Mouse (Mus musculus) adrenal gland, adult 2 months (tissue): ENCODE results near the gene Sall1. TPM values are rescaled to one million over a fixed set of nuclear protein-coding genes. Genes with fewer than 3 reads are reported as not detected.

Experiments used
- DNase-seq: peaks from one replicate; pipeline ENCODE4 v3.0.0; 2021
- polyA plus RNA-seq: library from polyadenylated mRNA; depleted of rRNA; stranded (reverse); fragments of >200 nt; gene quantifications from 2 replicates; pipeline ENCODE4 v1.2.3, GENCODE M21; 2012
- total RNA-seq, 2 experiments: library from RNA; stranded (reverse); gene quantifications; 2 replicates each; pipeline ENCODE4 v1.2.3; 2021

Gene Sall1
- total and polyA plus RNA-seq, 3 experiments = 0.17 TPM; not detected in 2

- no peak for DNase-seq
Measured at GRCm38 (mm10) chr8:89038920-89039319, 5.0 kb downstream of the Sall1 start.

GRCm38 (mm10) chr8:89037536-89038236 lies 6.3 kb downstream of the Sall1 start:
- DNase-seq = no peak

- no peak for DNase-seq
Measured at GRCm38 (mm10) chr8:89032412-89032811, 11.6 kb downstream of the Sall1 start.

DNA sequence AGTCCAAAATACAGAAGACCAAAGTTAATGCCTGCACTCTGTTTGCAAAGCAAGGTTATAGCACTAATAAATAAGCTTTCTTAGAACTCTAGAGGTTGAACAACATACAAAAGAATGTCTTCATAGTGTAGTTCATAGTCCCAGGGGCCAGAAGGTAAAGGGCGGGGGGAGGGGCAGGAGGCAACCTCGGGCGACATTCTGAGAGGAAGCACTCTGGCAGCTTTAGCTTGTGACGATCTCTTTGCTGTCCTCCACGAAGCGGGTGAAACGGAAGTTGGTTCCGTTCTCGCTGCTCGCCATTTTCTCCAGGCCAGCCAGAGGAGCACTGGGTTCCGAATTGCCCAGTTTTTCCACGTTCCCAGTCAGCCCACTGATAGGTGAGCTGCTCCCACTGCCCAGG lies 15.8 kb downstream of the Sall1 start:
- no peak for DNase-seq

GRCm38 (mm10) chr8:89026139-89026520 lies 17.8 kb downstream of the Sall1 start:
- DNase-seq = no peak

DNA sequence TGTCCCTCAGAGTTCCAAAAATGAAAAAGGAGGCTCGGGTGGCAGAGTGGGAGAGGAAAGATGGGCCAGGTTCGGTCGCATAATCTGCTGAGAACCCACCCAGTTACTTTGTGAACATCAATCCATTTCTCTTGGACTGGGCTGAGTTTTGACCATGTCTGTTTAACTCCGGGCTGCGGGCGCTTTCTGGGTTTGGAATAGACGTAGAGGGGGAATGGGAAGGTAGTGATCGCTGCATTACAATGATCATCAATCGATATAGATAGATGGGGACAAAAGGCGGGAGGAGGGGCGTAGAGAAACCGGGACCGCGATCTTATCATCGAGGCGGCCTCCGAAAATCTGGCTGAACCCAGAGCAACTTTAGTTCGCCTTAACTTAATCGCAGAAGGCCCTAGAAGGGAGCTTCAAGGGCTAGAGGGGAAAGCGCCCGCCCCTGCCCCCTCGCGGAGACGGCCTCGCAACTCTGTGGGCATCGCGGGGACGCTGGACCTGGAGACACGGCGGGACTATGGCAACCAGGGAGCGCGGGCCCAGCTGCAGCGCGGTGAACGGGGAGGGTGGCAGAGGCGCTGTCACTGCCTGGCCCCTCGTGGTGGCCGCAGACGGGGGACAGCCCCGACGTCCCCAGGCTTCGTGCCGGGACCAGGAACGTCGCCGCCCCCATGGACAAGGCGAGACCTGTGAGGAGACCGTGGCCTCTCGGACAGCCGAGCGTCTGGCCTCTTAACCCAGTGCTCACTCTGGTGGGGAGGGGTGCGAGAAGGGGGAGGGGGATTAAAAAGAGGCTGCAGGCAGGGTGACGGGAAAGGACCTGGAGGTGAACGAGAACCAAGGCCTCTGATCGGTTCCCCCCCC lies 18.5 kb downstream of the Sall1 start:
- no peak for DNase-seq

DNA sequence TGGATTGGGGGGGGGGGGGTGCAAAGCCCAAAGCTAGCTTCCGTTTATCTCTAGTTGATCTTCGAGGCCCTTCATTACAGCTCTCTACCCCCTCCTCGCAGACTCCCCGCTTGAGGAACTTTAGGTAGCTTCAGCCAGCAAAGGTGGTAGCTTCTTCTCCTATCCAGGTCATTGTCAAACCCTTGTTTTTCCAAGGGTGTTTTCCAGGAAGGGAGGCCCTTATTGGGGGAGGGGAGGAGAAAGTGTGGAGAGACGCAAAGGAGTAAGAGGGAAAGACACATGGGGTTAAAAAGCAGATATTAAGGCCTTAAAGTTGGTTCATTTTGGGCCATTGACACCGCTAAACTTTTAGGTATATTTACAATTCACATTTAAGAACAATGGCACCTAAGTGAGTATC lies 19.2 kb downstream of the Sall1 start:
- DNase-seq = no peak

DNA sequence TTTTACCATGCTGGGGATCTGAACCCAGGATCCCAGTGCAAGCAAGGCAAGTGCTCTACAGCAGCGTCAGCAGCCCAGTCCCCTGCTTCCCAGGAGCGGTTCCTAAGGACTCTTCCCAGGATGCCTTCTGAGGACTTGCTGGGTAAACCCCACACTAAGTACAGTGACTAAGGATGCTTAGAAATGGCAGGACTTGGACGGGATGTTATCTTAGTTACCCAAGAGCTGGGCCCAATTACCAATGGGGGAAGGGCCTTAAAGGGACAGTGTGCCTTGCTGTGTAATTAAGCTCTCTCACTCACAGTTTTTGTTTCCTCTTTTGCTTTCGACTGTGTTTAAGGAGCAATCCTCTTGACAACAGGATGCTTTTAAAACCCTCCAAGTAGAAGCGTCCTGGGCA lies 22.8 kb downstream of the Sall1 start:
- no peak for DNase-seq

DNA sequence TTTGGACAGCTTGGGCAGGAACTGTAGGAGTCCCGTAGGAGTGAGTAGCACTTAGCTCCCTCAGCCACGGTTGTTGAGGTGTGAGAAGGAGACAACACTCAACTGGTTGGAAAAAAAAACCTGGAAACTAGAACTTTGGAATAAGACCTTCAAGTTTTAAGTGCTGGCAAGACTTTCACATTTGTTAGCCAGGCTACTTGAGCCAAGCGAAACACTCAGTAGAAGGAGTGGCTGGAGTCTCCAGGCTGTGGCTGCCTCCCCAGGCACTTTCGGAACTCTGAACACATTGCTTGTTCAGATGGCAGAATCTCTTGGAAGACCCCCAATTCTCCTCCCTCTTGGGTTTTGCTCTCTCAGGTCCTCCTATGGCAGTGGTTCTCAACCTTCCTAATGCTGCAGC lies 26.1 kb downstream of the Sall1 start:
- no peak for DNase-seq

DNA sequence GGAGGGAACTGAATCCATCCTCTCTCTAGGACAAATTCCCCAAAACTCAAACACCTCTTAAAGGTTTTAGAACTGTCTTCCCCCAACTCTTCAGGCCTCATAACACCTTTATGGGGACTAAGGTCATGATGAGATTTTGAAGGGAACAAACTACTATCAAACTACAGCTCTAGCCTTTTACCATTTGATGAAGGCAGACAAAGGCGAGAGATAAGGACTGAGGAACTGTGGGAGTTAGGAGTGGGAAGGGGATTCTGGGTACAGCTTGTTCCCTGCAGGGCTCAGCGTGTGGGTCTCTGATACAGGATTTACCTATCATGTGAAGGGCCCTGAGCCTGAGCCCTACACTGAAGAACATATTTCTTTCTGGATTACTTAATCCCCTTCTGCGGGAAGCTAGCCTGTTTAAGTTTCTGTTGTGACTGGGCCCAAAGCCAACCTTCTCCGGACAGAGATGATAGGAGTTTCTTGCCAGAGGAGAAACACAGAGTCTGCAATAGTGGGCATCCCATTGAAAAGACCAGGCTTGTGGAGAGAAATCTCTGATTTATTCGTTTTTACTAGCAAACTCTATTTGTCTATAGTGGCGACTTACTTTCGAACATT lies 27.4 kb downstream of the Sall1 start:
- DNase-seq = no peak

DNA sequence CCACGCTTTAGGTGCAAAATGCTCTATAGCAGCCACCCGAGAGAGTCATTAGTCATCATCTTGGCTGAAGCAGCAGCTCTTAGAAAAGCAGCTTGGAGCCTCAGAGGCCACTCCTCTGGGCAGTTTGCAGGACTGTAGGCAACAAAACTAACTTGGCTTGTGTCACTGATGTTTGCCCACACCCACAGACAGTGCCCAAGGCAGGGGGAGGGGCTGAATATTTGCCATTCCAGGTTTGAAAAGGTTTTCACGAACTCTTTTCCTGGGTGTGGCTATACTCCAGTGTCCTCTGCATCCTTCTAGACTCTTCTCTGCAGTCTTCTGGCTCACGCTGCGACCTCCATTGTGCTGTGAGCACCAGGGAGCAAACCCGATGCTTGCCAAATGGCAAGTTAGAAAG lies 28.4 kb downstream of the Sall1 start:
- no peak for DNase-seq

DNA sequence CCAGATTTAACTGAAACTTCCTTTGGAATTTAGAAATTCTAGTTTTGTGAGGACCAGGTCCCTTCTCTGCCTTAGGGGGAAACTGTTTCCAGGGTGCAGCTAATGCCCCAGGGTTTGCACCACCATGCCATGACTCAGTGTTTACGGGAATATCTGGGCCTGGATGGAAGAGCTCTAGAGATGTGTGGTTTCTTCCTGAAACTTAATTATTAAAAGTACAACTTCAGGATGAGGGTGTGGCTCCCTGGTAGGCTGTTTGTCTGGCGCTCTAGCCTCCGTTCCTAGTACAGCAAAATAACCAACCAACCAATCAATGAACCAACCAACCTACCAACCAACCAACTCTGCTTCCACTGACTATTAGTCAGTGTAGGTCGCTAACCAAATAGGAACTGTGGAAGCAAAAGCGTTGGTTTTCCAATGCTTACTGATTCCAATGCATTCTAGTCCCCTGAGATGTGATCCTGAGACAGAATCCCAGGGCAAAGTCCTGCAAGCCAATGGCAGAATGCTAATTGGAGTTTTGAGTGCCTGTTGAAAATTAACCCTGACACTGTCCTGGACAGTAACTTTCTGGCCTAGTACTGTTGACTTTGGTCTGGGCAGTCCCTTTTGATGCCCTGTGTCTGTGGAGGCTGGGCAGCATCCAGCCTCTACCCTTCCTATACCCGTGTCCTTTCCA lies 31.0 kb downstream of the Sall1 start:
- no peak for DNase-seq

GRCm38 (mm10) chr8:89012024-89012712 lies 31.8 kb downstream of the Sall1 start:
- no peak for DNase-seq

DNA sequence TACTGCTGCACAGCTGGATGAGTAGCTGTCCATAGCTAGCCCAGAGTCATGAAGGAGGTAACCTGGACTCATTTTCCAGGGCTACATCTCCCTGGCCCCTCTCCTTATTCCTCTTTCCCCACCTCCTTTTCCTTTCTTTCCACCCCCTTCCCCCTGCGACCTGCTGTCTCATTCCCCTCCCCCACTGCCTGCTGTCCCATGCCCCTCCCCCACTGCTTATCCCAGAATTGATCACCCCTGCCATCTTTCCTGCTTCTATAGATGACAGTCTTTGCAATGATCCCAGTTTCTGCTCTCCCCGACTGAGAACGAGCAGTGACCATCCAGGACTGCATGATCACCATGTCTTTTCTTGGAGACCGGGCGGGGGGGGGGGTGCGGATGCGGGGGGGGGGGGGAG lies 35.2 kb downstream of the Sall1 start:
- DNase-seq = no peak

GRCm38 (mm10) chr8:89007114-89007513 lies 36.8 kb downstream of the Sall1 start:
- no peak for DNase-seq

GRCm38 (mm10) chr8:89006426-89006825 lies 37.5 kb downstream of the Sall1 start:
- no peak for DNase-seq

DNA sequence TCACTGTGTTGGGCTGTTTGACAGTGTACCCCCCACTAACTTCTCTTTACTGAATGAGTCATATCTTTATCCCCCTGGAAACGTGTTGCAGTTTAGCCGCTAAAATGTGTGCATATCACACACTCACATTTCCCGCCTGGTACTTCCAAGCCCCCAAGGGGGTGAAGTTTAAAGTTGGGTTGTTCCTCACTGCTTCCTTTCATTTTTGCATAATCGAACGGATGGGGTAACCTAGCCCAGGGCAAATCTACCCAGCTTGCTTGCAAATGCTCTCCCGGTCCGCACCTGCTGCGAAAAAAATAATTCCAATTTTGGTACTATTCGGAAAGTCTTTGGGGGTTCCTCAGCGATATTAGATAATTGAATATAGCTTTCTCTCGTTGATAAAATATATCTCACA lies 38.2 kb downstream of the Sall1 start:
- DNase-seq = no peak

- no peak for DNase-seq
Measured at GRCm38 (mm10) chr8:89004041-89004440, 39.9 kb downstream of the Sall1 start.

DNA sequence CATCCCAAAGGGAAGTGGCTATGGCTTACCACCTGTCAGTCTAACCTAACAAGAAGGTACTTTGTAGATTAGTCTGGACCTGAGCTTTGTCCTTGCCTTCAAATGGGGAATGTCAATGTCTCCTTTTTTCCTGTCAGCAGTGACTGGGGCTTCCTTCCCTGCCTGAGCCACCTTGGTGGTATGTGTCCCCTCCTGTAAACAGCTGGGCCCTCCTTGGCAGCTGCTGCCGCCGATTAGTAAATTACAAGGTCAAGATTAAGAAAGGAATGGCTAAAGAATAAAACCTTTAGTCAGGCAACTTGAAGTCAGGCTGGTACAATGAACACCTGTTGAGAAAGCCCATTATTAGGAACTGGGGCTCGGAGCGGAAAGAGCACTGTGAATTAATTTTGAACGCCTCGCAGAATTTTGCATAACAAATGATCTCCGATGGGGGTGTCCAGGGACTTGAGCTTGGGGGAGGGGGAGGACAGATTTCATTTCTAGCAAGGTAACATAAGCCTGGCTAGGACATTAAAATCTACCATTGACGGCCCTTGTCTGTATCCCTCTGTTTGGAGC lies 40.5 kb downstream of the Sall1 start:
- DNase-seq = no peak

GRCm38 (mm10) chr8:89002128-89002527 lies 41.8 kb downstream of the Sall1 start:
- DNase-seq = no peak

GRCm38 (mm10) chr8:88997276-88997675 lies 46.7 kb downstream of the Sall1 start:
- DNase-seq = no peak
